8 mouse cellular contexts compared by ENCODE assay signal in the genomic region with DNA sequence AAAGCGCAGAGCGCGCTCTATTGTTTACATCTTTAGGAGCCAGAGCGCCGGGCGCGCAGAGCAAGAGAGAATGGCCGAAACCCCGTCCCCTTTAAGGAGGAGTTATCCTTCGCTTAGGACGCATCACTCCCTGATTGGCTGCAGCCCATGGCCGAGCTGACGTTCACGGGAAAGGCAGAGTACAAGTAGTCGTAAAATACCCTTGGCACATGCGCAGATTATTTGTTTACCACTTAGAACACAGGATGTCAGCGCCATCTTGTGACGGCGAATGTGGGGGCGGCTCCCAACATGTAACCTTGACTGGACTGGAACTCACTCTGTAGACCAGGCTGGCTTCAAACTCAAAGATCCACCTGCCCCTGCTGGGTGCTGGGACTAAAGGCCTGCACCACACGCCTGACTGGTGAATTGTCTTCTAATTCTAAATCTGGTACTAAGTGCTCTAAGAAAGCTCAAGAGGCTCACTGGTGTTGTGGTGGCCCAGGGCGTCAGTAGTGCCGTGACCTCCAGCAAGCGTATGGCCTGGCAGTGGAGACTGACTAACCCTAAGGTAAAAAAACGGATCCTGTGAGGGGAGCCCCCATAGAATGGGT. TPM values are rescaled to one million over a fixed set of nuclear protein-coding genes. Genes with fewer than 3 reads are reported as not detected.
DNase-seq lines count a peak whose midpoint lies in the region; ATAC-seq and TF ChIP-seq lines count a peak whose summit lies in the region.
"Not testable (repeated sequence)": the region's sequence is repeated elsewhere in the genome, so short reads cannot be mapped to it uniquely, and the experiment has no call there.

No protein-coding gene starts in this region.

- not testable (repeated sequence) for TF ChIP-seq POLR2A in ES-Bruce4 (IDR thresholded peaks at IDR 0.05; ENCODE audit: insufficient read depth, low read length)

- H3K9me3 ChIP-seq in ES-Bruce4 (replicated peaks; ENCODE audit: control insufficient read depth, insufficient read depth, low read length, poor library complexity, severe bottlenecking); forebrain, embryonic 12.5 days; kidney, embryonic 15.5 days (replicated peaks); liver, embryonic 14.5 days (ENCODE audit: control insufficient read depth, low read length); midbrain, embryonic 16.5 days (replicated peaks; ENCODE audit: control insufficient read depth, low read length, poor library complexity, severe bottlenecking): not testable (repeated sequence)

- intact Hi-C loops in heart, postnatal 14 days (cut with DNase I) = not testable (repeated sequence)

- not testable (repeated sequence) for H3K36me3 ChIP-seq in ES-Bruce4 (ENCODE audit: control insufficient read depth, insufficient read depth, low read length, poor library complexity, severe bottlenecking); forebrain, embryonic 12.5 days (replicated peaks); kidney, embryonic 15.5 days; liver, embryonic 14.5 days (replicated peaks; ENCODE audit: control insufficient read depth, insufficient read depth, low read depth); midbrain, embryonic 16.5 days (ENCODE audit: control insufficient read depth, insufficient read depth, low read length)

- H3K4me1 ChIP-seq in ES-Bruce4 (ENCODE audit: control insufficient read depth, insufficient read depth, low read length); forebrain, embryonic 12.5 days: not testable (repeated sequence)
- peaks cover 16% of the 10 kb centered on the region for H3K4me1 ChIP-seq in kidney, embryonic 15.5 days
- H3K4me1 ChIP-seq in liver, embryonic 14.5 days (replicated peaks; ENCODE audit: control insufficient read depth in 2 of 2, insufficient read depth in 2 of 2, low read length in 1 of 2) = peaks cover 0 to 13% of the 10 kb centered on the region in 2 experiments; a peak in 3 of 4 replicates
- peaks cover 12% of the 10 kb centered on the region for H3K4me1 ChIP-seq in midbrain, embryonic 16.5 days (ENCODE audit: control insufficient read depth, insufficient read depth, low read length)

- WGBS in forebrain, embryonic 12.5 days = 24% methylated on average over 25 of the region's 25 CpGs
- WGBS in kidney, embryonic 15.5 days = 10% methylated on average over 21 of the region's 25 CpGs
- WGBS in liver, embryonic 14.5 days (ENCODE audit: insufficient replicate concordance) = 17% methylated on average over 22 of the region's 25 CpGs
- WGBS in midbrain, embryonic 16.5 days = 13% methylated on average over 21 of the region's 25 CpGs

- peak overlapping the region; percentile 76 for H3K4me2 ChIP-seq in forebrain, embryonic 12.5 days
- H3K4me2 ChIP-seq in kidney, embryonic 15.5 days = peak overlapping the region; percentile 66
- H3K4me2 ChIP-seq in liver, embryonic 14.5 days (ENCODE audit: low read depth) = peak overlapping the region; percentile 82
- H3K4me2 ChIP-seq in midbrain, embryonic 16.5 days (ENCODE audit: low read length) = peak overlapping the region; percentile 60

- peak overlapping the region; percentile 72 for H3K9ac ChIP-seq in ES-Bruce4 (ENCODE audit: low read depth, poor library complexity, severe bottlenecking)
- H3K9ac ChIP-seq in forebrain, embryonic 12.5 days = peak overlapping the region; percentile 74
- H3K9ac ChIP-seq in kidney, embryonic 15.5 days = peak overlapping the region; percentile 56
- peak overlapping the region; percentile 98 for H3K9ac ChIP-seq in liver, embryonic 14.5 days (replicated peaks)
- H3K9ac ChIP-seq in midbrain, embryonic 16.5 days (ENCODE audit: low read depth, low read length) = peak overlapping the region; percentile 76

- DNase-seq in cerebellum, adult 9-10 months = peak; percentile 82
- peak; percentile 38 to 43 for DNase-seq in heart, postnatal 14 days
- DNase-seq in liver, embryonic 14.5 days (ENCODE audit: low read depth in 3 of 3, low spot score in 3 of 3) = peak in 1 of 3 experiments; percentile 55
- peak; percentile 46 to 58 for DNase-seq in spleen, postnatal 36 days (ENCODE audit: low spot score in 2 of 2)

- H3K27me3 ChIP-seq in ES-Bruce4 (ENCODE audit: control insufficient read depth, insufficient read depth, low read length, poor library complexity, severe bottlenecking); forebrain, embryonic 12.5 days; kidney, embryonic 15.5 days; liver, embryonic 14.5 days (ENCODE audit: control insufficient read depth, insufficient read depth, low read length); midbrain, embryonic 16.5 days (ENCODE audit: control insufficient read depth, insufficient read depth, low read depth, low read length): not testable (repeated sequence)

- TF ChIP-seq EP300 in ES-Bruce4 (IDR thresholded peaks at IDR 0.05; ENCODE audit: insufficient read depth, low read depth, low read length); liver, embryonic 14.5 days (IDR thresholded peaks at IDR 0.05; ENCODE audit: low read depth): not testable (repeated sequence)

- peak; percentile 0 for TF ChIP-seq CTCF in ES-Bruce4 (IDR thresholded peaks at IDR 0.05; ENCODE audit: low read depth, low read length)
- peak; percentile 7; the same call in 1 of the 2 replicates for TF ChIP-seq CTCF in liver, embryonic 14.5 days (IDR thresholded peaks at IDR 0.05; ENCODE audit: low read depth)

- H3K27ac ChIP-seq in ES-Bruce4 (ENCODE audit: insufficient read depth, low read length) = peak overlapping the region; percentile 85
- H3K27ac ChIP-seq in forebrain, embryonic 12.5 days = peak overlapping the region; percentile 87
- peak overlapping the region; percentile 93 for H3K27ac ChIP-seq in kidney, embryonic 15.5 days
- peak overlapping the region; percentile 96 for H3K27ac ChIP-seq in liver, embryonic 14.5 days
- peak overlapping the region; percentile 81 for H3K27ac ChIP-seq in midbrain, embryonic 16.5 days (ENCODE audit: low read length)

- peak; percentile 86 for ATAC-seq in forebrain, embryonic 12.5 days (ENCODE audit: low FRiP score)
- ATAC-seq in kidney, embryonic 15.5 days (replicated peaks; ENCODE audit: low FRiP score) = peak; percentile 79
- ATAC-seq in liver, embryonic 14.5 days (ENCODE audit: insufficient read depth) = peak; percentile 81
- peak; percentile 85 for ATAC-seq in midbrain, embryonic 16.5 days

- H3K4me3 ChIP-seq in ES-Bruce4 (ENCODE audit: low read depth, low read length) = peak overlapping the region; percentile 94
- peak overlapping the region; percentile 52 for H3K4me3 ChIP-seq in forebrain, embryonic 12.5 days (replicated peaks)
- peak overlapping the region; percentile 55 for H3K4me3 ChIP-seq in kidney, embryonic 15.5 days (replicated peaks)
- peak overlapping the region; percentile 83 for H3K4me3 ChIP-seq in liver, embryonic 14.5 days (ENCODE audit: insufficient read depth in 1 of 2, low read depth in 2 of 2, low read length in 2 of 2)
- H3K4me3 ChIP-seq in midbrain, embryonic 16.5 days (ENCODE audit: low read depth, low read length) = peak overlapping the region; percentile 50

RNA-seq across cellular contexts. Expression of gene Tsga10ip, which starts 4.3 kb away (rescaled TPM):
- polyA plus RNA-seq in ES-Bruce4 (2011; ENCODE audit: insufficient read depth, insufficient read length, low read depth, missing spikeins) = 0.49 TPM in 1 of 2 replicates, not detected in the other
- not detected in 2 replicates for polyA plus RNA-seq in forebrain, embryonic 12.5 days (2016; fragmentation: Nextera tagmentation; extraction: Ambion mirVana)
- under 1 TPM; 0.31 to 0.90 TPM for total RNA-seq in heart, postnatal 14 days (2021)
- polyA plus RNA-seq in kidney, embryonic 15.5 days (2015; fragmentation: Nextera tagmentation; extraction: Ambion mirVana) = 0.30 and 0.57 TPM in 2 replicates
- polyA plus RNA-seq in liver, embryonic 14.5 days (2012; rRNA removed) = not detected in 2 replicates
- polyA plus RNA-seq in liver, embryonic 14.5 days (2014; fragmentation: Nextera tagmentation; extraction: Ambion mirVana) = 0.09 TPM in 1 of 2 replicates, not detected in the other
- not detected in 2 replicates for polyA plus RNA-seq in midbrain, embryonic 16.5 days (2015; fragmentation: Nextera tagmentation; extraction: Ambion mirVana)

RNA-seq across cellular contexts. Expression of gene Sart1, which starts 18.1 kb away (rescaled TPM):
- polyA plus RNA-seq in ES-Bruce4 (2011; ENCODE audit: insufficient read depth, insufficient read length, low read depth, missing spikeins) = 49.1 and 67.8 TPM in 2 replicates
- 113 and 125 TPM in 2 replicates for polyA plus RNA-seq in forebrain, embryonic 12.5 days (2016; fragmentation: Nextera tagmentation; extraction: Ambion mirVana)
- 10 to 100 TPM; 47.5 to 49.5 TPM for total RNA-seq in heart, postnatal 14 days (2021)
- 82.0 and 87.6 TPM in 2 replicates for polyA plus RNA-seq in kidney, embryonic 15.5 days (2015; fragmentation: Nextera tagmentation; extraction: Ambion mirVana)
- polyA plus RNA-seq in liver, embryonic 14.5 days (2012; rRNA removed) = 13.1 and 21.7 TPM in 2 replicates
- 24.1 and 26.6 TPM in 2 replicates for polyA plus RNA-seq in liver, embryonic 14.5 days (2014; fragmentation: Nextera tagmentation; extraction: Ambion mirVana)
- polyA plus RNA-seq in midbrain, embryonic 16.5 days (2015; fragmentation: Nextera tagmentation; extraction: Ambion mirVana) = 67.7 and 68.5 TPM in 2 replicates

RNA-seq across cellular contexts. Expression of gene Drap1, which starts 18.1 kb away (rescaled TPM):
- 138 and 154 TPM in 2 replicates for polyA plus RNA-seq in ES-Bruce4 (2011; ENCODE audit: insufficient read depth, insufficient read length, low read depth, missing spikeins)
- 257 and 260 TPM in 2 replicates for polyA plus RNA-seq in forebrain, embryonic 12.5 days (2016; fragmentation: Nextera tagmentation; extraction: Ambion mirVana)
- total RNA-seq in heart, postnatal 14 days (2021) = 100 to 1,000 TPM; 252 to 264 TPM
- polyA plus RNA-seq in kidney, embryonic 15.5 days (2015; fragmentation: Nextera tagmentation; extraction: Ambion mirVana) = 248 and 250 TPM in 2 replicates
- polyA plus RNA-seq in liver, embryonic 14.5 days (2012; rRNA removed) = 38.6 and 64.0 TPM in 2 replicates
- polyA plus RNA-seq in liver, embryonic 14.5 days (2014; fragmentation: Nextera tagmentation; extraction: Ambion mirVana) = 58.5 and 58.9 TPM in 2 replicates
- 288 and 310 TPM in 2 replicates for polyA plus RNA-seq in midbrain, embryonic 16.5 days (2015; fragmentation: Nextera tagmentation; extraction: Ambion mirVana)

RNA-seq across cellular contexts. Expression of gene AI837181, which starts 18.3 kb away (rescaled TPM):
- polyA plus RNA-seq in ES-Bruce4 (2011; ENCODE audit: insufficient read depth, insufficient read length, low read depth, missing spikeins) = 17.5 and 21.9 TPM in 2 replicates
- polyA plus RNA-seq in forebrain, embryonic 12.5 days (2016; fragmentation: Nextera tagmentation; extraction: Ambion mirVana) = 48.3 and 50.8 TPM in 2 replicates
- total RNA-seq in heart, postnatal 14 days (2021) = 10 to 100 TPM; 39.9 to 41.9 TPM
- 54.2 and 59.0 TPM in 2 replicates for polyA plus RNA-seq in kidney, embryonic 15.5 days (2015; fragmentation: Nextera tagmentation; extraction: Ambion mirVana)
- 16.7 and 19.9 TPM in 2 replicates for polyA plus RNA-seq in liver, embryonic 14.5 days (2012; rRNA removed)
- 10.7 and 11.9 TPM in 2 replicates for polyA plus RNA-seq in liver, embryonic 14.5 days (2014; fragmentation: Nextera tagmentation; extraction: Ambion mirVana)
- polyA plus RNA-seq in midbrain, embryonic 16.5 days (2015; fragmentation: Nextera tagmentation; extraction: Ambion mirVana) = 61.8 and 67.9 TPM in 2 replicates

RNA-seq across cellular contexts. Expression of gene Banf1, which starts 39.7 kb away (rescaled TPM):
- polyA plus RNA-seq in ES-Bruce4 (2011; ENCODE audit: insufficient read depth, insufficient read length, low read depth, missing spikeins) = 370 and 395 TPM in 2 replicates
- polyA plus RNA-seq in forebrain, embryonic 12.5 days (2016; fragmentation: Nextera tagmentation; extraction: Ambion mirVana) = 416 and 423 TPM in 2 replicates
- 100 to 1,000 TPM; 115 to 145 TPM for total RNA-seq in heart, postnatal 14 days (2021)
- 477 and 508 TPM in 2 replicates for polyA plus RNA-seq in kidney, embryonic 15.5 days (2015; fragmentation: Nextera tagmentation; extraction: Ambion mirVana)
- 116 and 125 TPM in 2 replicates for polyA plus RNA-seq in liver, embryonic 14.5 days (2012; rRNA removed)
- 263 and 278 TPM in 2 replicates for polyA plus RNA-seq in liver, embryonic 14.5 days (2014; fragmentation: Nextera tagmentation; extraction: Ambion mirVana)
- 302 and 321 TPM in 2 replicates for polyA plus RNA-seq in midbrain, embryonic 16.5 days (2015; fragmentation: Nextera tagmentation; extraction: Ambion mirVana)
